Mouse (Mus musculus) intestine, postnatal 0 days (tissue): ENCODE results near the gene S100a7a. TPM values are rescaled to one million over a fixed set of nuclear protein-coding genes. Genes with fewer than 3 reads are reported as not detected.

ENCODE experiments used
- ATAC-seq: fragments of 200-750 bp; cut with Nextera tagmentation; 2 replicates; pipeline ENCODE4 v1.8.0; 2017; ENCODE audit warnings: mild to moderate bottlenecking, moderate TSS enrichment, moderate library complexity
- H3K27ac ChIP-seq: fragments of 300-500 bp; sonication (generic); 2 replicates; pipeline ENCODE4 v1.5.1; 2014; ENCODE audit warnings: mild to moderate bottlenecking, low read depth, low read length, moderate library complexity
- H3K27me3 ChIP-seq: fragments of 300-500 bp; sonication (generic); replicated peaks from 2 replicates; pipeline ENCODE4 v1.6.1; 2014; ENCODE audit warnings: low read length, mixed read lengths; ENCODE audit not compliant: control insufficient read depth, insufficient read depth
- H3K36me3 ChIP-seq: fragments of 300-500 bp; sonication (generic); 2 replicates; pipeline ENCODE4 v1.6.1; 2014; ENCODE audit warnings: mild to moderate bottlenecking, moderate library complexity; ENCODE audit not compliant: control insufficient read depth, insufficient read depth
- H3K4me1 ChIP-seq: fragments of 300-500 bp; sonication (generic); replicated peaks from 2 replicates; pipeline ENCODE4 v1.6.1; 2014; ENCODE audit warnings: antibody characterized with exemption, low read length, mixed read lengths; ENCODE audit not compliant: control insufficient read depth, insufficient read depth
- H3K4me2 ChIP-seq: fragments of 300-500 bp; sonication (generic); replicated peaks from 2 replicates; pipeline ENCODE4 v1.6.1; 2014; ENCODE audit warnings: low read depth, mild to moderate bottlenecking, moderate library complexity
- H3K4me3 ChIP-seq: fragments of 300-500 bp; sonication (generic); 2 replicates; pipeline ENCODE4 v1.5.1; 2014; ENCODE audit warnings: low read depth, low read length
- H3K9ac ChIP-seq: fragments of 300-500 bp; sonication (generic); 2 replicates; pipeline ENCODE4 v1.6.1; 2014; ENCODE audit warnings: mild to moderate bottlenecking, low read depth, low read length
- H3K9me3 ChIP-seq: fragments of 300-500 bp; sonication (generic); 2 replicates; pipeline ENCODE4 v1.6.1; 2016; ENCODE audit warnings: mixed run types; ENCODE audit not compliant: control insufficient read depth
- CTCF ChIP-seq: sonication (generic); IDR thresholded peaks from 2 replicates; pipeline ENCODE4 v1.5.1; 2016; ENCODE audit warnings: low read depth, mild to moderate bottlenecking, control low read depth, antibody characterized with exemption, moderate library complexity
- WGBS: fragments of 180-500 bp; shearing (Covaris S2); extraction: QIAGEN DNeasy Blood & Tissue Kit; methylation state at CpG from one replicate; pipeline ENCODE4 v1.1.7; 2014; 5-methylcytosine and 5-hydroxymethylcytosine counted together
- polyA plus RNA-seq: library from polyadenylated mRNA; unstranded; fragments of >200 nt; fragmentation: Nextera tagmentation; extraction: Ambion mirVana; gene quantifications from 2 replicates; pipeline ENCODE4 v1.2.1, GENCODE M21; 2015

S100a7a gene
- polyA plus RNA-seq, 1 experiment from 2014 or later: 0.12 TPM

DNA sequence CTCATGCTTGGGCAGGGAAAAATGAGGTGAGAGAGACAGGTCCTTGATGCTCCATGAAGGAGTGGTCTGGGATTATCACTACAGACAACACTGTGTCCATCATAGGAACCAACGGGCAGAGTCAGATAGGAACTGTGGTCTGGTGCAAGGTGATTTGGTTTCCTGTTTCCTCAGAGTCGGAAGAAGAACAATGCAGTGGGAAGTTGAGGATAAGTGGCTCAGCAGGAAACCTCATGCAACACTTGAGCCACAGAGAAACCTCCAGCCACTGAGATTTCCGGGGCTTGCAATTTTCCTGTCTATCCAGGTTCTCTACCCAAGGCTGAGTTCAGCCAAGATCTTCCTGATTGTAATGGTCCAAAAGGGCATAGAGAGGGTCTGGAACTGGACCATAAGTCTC lies 24.8 kb downstream of the S100a7a start:
- TF ChIP-seq CTCF: no peak
- Histone ChIP-seq H3K9ac (no peak overlapping the region), H3K4me3 (no peak overlapping the region), H3K9me3 (no peaks in the 10 kb centered on the region; the same call in 1 of the 2 replicates), H3K27me3 (no peaks in the 10 kb centered on the region), H3K4me2 (no peak overlapping the region), H3K4me1 (no peaks in the 10 kb centered on the region), H3K27ac (no peak overlapping the region), H3K36me3 (no peaks in the 10 kb centered on the region)
- WGBS: 61% methylated on average over 3 of the region's 3 CpGs
- no peak for ATAC-seq

DNA sequence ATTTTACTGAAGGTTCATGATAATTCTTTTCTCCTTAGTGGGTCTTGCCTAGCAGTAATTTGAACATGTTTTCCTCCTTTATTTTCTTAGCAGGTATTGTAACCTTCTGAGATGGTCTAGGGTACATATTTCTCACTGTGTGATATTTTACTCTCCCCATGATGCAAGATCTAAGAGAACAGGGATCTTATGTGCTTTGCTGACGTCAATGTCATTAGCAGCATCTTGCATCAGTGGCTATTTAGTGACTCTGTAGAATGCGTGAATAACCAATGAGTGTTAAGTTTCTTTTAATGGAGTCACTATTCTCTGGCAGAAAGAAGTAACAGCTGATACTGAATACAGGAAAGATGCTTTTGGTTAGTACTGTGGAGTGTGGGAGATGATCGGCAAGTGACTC lies 30.1 kb downstream of the S100a7a start:
- no peaks in the 10 kb centered on the region for H3K4me1 ChIP-seq
- H3K27me3 ChIP-seq: no peaks in the 10 kb centered on the region
- no peak overlapping the region for H3K4me3 ChIP-seq
- no peaks in the 10 kb centered on the region for H3K9me3 ChIP-seq
- no peak overlapping the region for H3K9ac ChIP-seq
- ATAC-seq: no peak
- H3K4me2 ChIP-seq: no peak overlapping the region
- H3K36me3 ChIP-seq: no peaks in the 10 kb centered on the region
- WGBS: 86% methylated on average over 3 of the region's 3 CpGs
- no peak overlapping the region for H3K27ac ChIP-seq
- TF ChIP-seq CTCF: no peak

DNA sequence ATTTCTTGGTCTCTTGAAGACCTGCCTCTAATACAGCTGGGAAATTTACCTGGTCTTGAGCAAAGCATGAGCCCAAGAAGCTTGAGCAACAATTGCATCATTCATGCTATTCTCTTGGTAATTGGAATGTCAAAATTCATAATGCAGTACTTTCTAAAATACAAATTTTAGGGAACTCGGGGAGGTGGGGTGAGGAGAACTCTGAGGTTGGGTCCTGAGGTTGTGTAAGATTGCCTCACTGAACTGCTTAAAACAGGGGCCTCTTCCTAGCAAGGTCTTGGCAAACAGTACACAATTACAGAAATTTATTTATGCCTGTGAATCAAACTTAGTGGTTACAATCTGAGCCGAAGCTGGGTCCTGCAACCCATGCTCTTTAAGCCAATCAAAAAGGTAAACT lies 33.0 kb downstream of the S100a7a start:
- no peaks in the 10 kb centered on the region for H3K4me1 ChIP-seq
- ATAC-seq: no peak
- no peak for TF ChIP-seq CTCF
- H3K27ac ChIP-seq: no peak overlapping the region
- H3K4me3 ChIP-seq: no peak overlapping the region
- H3K9me3 ChIP-seq: no peaks in the 10 kb centered on the region
- WGBS: 83% methylated on average over 2 of the region's 2 CpGs
- no peak overlapping the region for H3K9ac ChIP-seq
- H3K4me2 ChIP-seq: no peak overlapping the region
- no peaks in the 10 kb centered on the region for H3K36me3 ChIP-seq
- no peaks in the 10 kb centered on the region for H3K27me3 ChIP-seq

DNA sequence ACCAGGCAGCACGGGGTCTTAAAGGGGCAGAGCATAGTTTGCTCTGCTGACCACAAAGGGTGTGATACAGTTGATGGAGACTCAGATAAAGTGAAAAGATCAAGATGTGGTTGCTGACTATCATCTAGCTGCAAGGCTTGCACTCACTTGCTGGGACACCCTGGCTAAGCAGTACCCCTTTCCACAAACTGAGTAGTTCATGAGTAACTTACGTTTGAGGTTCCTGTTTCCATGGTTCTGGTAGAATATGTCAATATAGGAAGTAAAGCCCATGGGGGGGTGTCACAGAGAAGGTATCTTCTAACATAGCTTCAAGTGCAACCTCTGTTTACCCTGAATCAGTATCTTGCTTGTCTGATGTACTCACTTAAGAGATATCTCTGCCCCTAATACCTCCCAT lies 39.7 kb downstream of the S100a7a start:
- no peak overlapping the region for H3K9ac ChIP-seq
- H3K4me2 ChIP-seq: no peak overlapping the region
- no peak for TF ChIP-seq CTCF
- H3K27me3 ChIP-seq: no peaks in the 10 kb centered on the region
- no peaks in the 10 kb centered on the region for H3K36me3 ChIP-seq
- ATAC-seq: no peak
- no peak overlapping the region for H3K27ac ChIP-seq
- 68% methylated on average over 2 of the region's 2 CpGs for WGBS
- H3K4me1 ChIP-seq: no peaks in the 10 kb centered on the region
- H3K9me3 ChIP-seq: no peaks in the 10 kb centered on the region
- H3K4me3 ChIP-seq: no peak overlapping the region

DNA sequence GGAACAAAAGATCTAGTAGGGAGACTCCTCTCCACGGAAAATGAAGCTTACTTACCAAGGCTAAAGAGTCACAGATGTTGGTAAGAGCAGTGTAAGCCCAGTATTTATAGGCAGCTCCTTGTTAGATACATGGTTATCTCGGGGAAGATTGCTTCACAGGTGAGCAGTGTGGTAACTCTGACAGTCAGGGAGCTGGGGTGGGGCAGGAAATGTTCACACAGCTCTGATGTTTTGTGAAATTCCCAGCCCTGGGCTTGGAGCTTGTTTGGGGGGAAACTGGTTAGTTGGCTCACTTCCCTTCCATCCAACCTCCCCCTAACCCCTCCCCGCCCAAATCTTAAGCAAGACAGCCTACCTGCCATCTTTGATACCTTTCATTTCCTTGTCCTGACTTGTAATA lies 41.8 kb downstream of the S100a7a start, which contains the start of gene S100a9:
TSS of gene S100a9 (minus strand) at position 109 of the 400 bp plus-strand sequence.
- Histone ChIP-seq H3K9ac (no peak within 1 kb of the TSS), H3K36me3 (no peaks in the 10 kb centered on the region), H3K4me1 (no peaks in the 10 kb centered on the region), H3K27me3 (no peaks in the 10 kb centered on the region), H3K4me2 (no peak within 1 kb of the TSS), H3K4me3 (no peak within 1 kb of the TSS), H3K9me3 (no peaks in the 10 kb centered on the region), H3K27ac (no peak within 1 kb of the TSS)
- ATAC-seq: no peak
- WGBS: 56% methylated on average over 3 of the region's 3 CpGs
- TF ChIP-seq CTCF: no peak

DNA sequence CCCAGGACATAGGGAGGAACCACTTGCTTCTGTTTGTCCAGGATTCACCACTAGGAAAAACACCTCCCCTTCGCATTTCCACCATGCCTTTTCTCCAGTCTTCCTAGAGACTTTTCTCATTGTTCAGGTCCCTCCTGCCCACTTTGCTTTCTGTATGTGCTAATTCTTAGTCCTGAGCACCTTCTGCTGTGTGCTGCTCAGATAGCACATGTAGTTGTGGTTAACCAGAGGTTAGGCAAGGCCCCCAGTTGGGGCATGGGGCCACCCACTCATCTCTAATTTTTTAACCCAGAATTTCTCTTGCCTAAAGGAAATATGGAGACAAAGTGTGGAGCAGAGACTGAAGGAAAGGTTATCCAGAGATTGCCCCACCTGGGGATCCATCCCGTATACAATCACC lies 48.4 kb downstream of the S100a7a start:
- Histone ChIP-seq H3K4me3 (no peak overlapping the region), H3K27ac (no peak overlapping the region), H3K36me3 (no peaks in the 10 kb centered on the region), H3K9ac (no peak overlapping the region), H3K4me1 (no peaks in the 10 kb centered on the region), H3K4me2 (no peak overlapping the region), H3K27me3 (no peaks in the 10 kb centered on the region), H3K9me3 (no peaks in the 10 kb centered on the region)
- ATAC-seq: no peak
- no peak for TF ChIP-seq CTCF
- WGBS: 76% methylated on average over 2 of the region's 2 CpGs

Other genes with a start within 250 kb of the S100a7a start
- 8.8 and 9.7 TPM in 2 replicates for gene Ints3, start 220.4 kb upstream of the S100a7a start, polyA plus RNA-seq
- gene Npr1, start 188.2 kb upstream of the S100a7a start, polyA plus RNA-seq: 3.4 and 4.2 TPM in 2 replicates
- gene Ilf2, start 177.9 kb upstream of the S100a7a start, polyA plus RNA-seq: 38.3 and 40.7 TPM in 2 replicates
- 53.1 and 53.9 TPM in 2 replicates for gene Snapin, start 163.0 kb upstream of the S100a7a start, polyA plus RNA-seq
- gene Chtop, start 144.5 kb upstream of the S100a7a start, polyA plus RNA-seq: 61.3 and 63.7 TPM in 2 replicates
- gene S100a1, start 139.6 kb upstream of the S100a7a start, polyA plus RNA-seq: 1,091 and 1,109 TPM in 2 replicates
- gene S100a13, start 139.6 kb upstream of the S100a7a start, polyA plus RNA-seq: 70.3 and 78.7 TPM in 2 replicates
- 0.61 and 1.1 TPM in 2 replicates for gene S100a14, start 127.2 kb upstream of the S100a7a start, polyA plus RNA-seq
- gene S100a16, start 116.8 kb upstream of the S100a7a start, polyA plus RNA-seq: 61.6 and 69.1 TPM in 2 replicates
- gene S100a3, start 93.4 kb upstream of the S100a7a start, polyA plus RNA-seq: 0.18 and 0.37 TPM in 2 replicates
- gene S100a2, start 63.8 kb upstream of the S100a7a start, polyA plus RNA-seq: not detected in 2 replicates
- not detected in 2 replicates for gene Gm42674, start 52.1 kb upstream of the S100a7a start, polyA plus RNA-seq
- 8.6 and 8.7 TPM in 2 replicates for gene S100a4, start 50.2 kb upstream of the S100a7a start, polyA plus RNA-seq
- gene S100a5, start 45.5 kb upstream of the S100a7a start, polyA plus RNA-seq: 4.1 and 5.6 TPM in 2 replicates
- 374 and 424 TPM in 2 replicates for gene S100a6, start 41.1 kb upstream of the S100a7a start, polyA plus RNA-seq
- gene S100a8, start 15.0 kb downstream of the S100a7a start, polyA plus RNA-seq: 2.7 and 4.6 TPM in 2 replicates
- gene S100a9, start 41.7 kb downstream of the S100a7a start, polyA plus RNA-seq: 2.8 and 3.3 TPM in 2 replicates
- not detected in 2 replicates for gene Pglyrp4, start 72.9 kb downstream of the S100a7a start, polyA plus RNA-seq
- gene Gm5849, start 123.9 kb downstream of the S100a7a start, polyA plus RNA-seq: not detected in 2 replicates